Mouse (Mus musculus) heart, embryonic 12.5 days (tissue): ENCODE results near the gene Celf2. TPM values are rescaled to one million over a fixed set of nuclear protein-coding genes. Genes with fewer than 3 reads are reported as not detected.

Experiments
- ATAC-seq: fragments of 200-750 bp; cut with Nextera tagmentation; 2 replicates; pipeline ENCODE4 v1.8.0; 2017; ENCODE audit warnings: moderate TSS enrichment, moderate library complexity; ENCODE audit not compliant: insufficient number of reproducible peaks, low FRiP score
- H3K27ac ChIP-seq: fragments of 300-500 bp; sonication (generic); 2 replicates; pipeline ENCODE4 v1.5.1; 2016; ENCODE audit warnings: mild to moderate bottlenecking, moderate library complexity; ENCODE audit not compliant: poor library complexity, severe bottlenecking
- H3K27me3 ChIP-seq: fragments of 300-500 bp; sonication (generic); replicated peaks from 2 replicates; pipeline ENCODE4 v1.6.1; 2016; ENCODE audit warnings: mild to moderate bottlenecking, moderate library complexity
- H3K36me3 ChIP-seq: fragments of 300-500 bp; sonication (generic); 2 replicates; pipeline ENCODE4 v1.6.1; 2016; ENCODE audit warnings: mild to moderate bottlenecking, moderate library complexity
- H3K4me1 ChIP-seq: fragments of 300-500 bp; sonication (generic); replicated peaks from 2 replicates; pipeline ENCODE4 v1.6.1; 2016; ENCODE audit warnings: mild to moderate bottlenecking
- H3K4me2 ChIP-seq: fragments of 300-500 bp; sonication (generic); 2 replicates; pipeline ENCODE4 v1.6.1; 2016; ENCODE audit warnings: mild to moderate bottlenecking, moderate library complexity
- H3K4me3 ChIP-seq: fragments of 300-500 bp; sonication (generic); 2 replicates; pipeline ENCODE4 v1.5.1; 2016; ENCODE audit warnings: mild to moderate bottlenecking
- H3K9ac ChIP-seq: fragments of 300-500 bp; sonication (generic); 2 replicates; pipeline ENCODE4 v1.6.1; 2016; ENCODE audit warnings: mild to moderate bottlenecking, moderate library complexity
- H3K9me3 ChIP-seq: fragments of 300-500 bp; sonication (generic); replicated peaks from 2 replicates; pipeline ENCODE4 v1.6.1; 2016; ENCODE audit warnings: mild to moderate bottlenecking, moderate library complexity
- WGBS: fragments of 180-500 bp; shearing (Covaris S2); methylation state at CpG from one replicate; pipeline ENCODE4 v1.1.7; 2016; 5-methylcytosine and 5-hydroxymethylcytosine counted together
- polyA plus RNA-seq: library from polyadenylated mRNA; unstranded; fragments of >200 nt; fragmentation: Nextera tagmentation; extraction: Ambion mirVana; gene quantifications from 2 replicates; pipeline ENCODE4 v1.2.1, GENCODE M21; 2016

The Celf2 gene
- polyA plus RNA-seq, 1 experiment from 2014 or later = 65.8 TPM

DNA sequence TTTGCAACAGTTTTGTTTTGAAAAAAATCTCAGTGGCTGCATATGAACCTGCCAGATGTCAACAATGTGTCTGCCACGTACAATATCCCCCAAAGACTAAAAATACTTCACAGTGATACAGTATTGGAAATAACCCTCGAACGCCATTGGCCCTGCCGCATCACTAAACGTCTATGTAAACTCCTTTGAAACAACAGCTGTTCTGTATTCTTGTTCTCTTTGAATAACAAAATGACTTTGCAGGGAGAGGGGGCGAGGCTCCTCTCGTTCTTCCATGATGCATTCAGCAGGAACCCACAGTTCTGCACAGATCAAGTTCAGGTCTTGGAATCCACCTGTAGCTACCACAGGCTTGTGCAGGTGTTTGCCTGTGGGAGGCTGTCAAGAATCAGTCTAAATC, 597.4 kb downstream of the Celf2 start:
- Histone ChIP-seq H3K9ac (no peak overlapping the region), H3K9me3 (no peaks in the 10 kb centered on the region), H3K4me2 (no peak overlapping the region), H3K36me3 (no peaks in the 10 kb centered on the region), H3K4me1 (peaks cover 24% of the 10 kb centered on the region), H3K27me3 (no peaks in the 10 kb centered on the region), H3K4me3 (no peak overlapping the region), H3K27ac (no peak overlapping the region)
- ATAC-seq = no peak
- WGBS = 55% methylated on average over 7 of the region's 7 CpGs

DNA sequence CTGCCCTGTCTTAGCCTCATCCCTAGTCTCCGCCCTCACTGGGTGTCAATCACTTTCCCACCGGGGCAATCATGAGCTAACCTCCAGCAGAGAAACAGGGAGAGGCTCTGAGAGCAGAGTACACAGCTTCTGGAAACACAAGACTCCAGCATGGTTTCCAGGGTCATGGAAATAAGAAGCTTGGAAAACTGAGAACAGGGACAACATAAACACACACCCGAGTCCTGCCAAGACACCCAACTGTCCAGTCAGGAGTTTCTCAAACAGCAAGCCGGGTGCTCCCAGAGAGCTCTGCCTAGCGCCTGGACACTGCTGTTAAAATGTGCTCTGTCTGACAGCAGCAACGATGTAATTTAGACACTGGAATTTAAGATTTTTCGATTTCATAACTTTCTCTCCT, 599.4 kb downstream of the Celf2 start:
- no peaks in the 10 kb centered on the region for H3K36me3 ChIP-seq
- H3K27me3 ChIP-seq = no peaks in the 10 kb centered on the region
- no peak overlapping the region for H3K4me2 ChIP-seq
- H3K9me3 ChIP-seq = no peaks in the 10 kb centered on the region
- no peak overlapping the region for H3K27ac ChIP-seq
- no peak overlapping the region for H3K9ac ChIP-seq
- no peak overlapping the region for H3K4me3 ChIP-seq
- H3K4me1 ChIP-seq = peaks cover 29% of the 10 kb centered on the region
- 72% methylated on average over 7 of the region's 7 CpGs for WGBS
- no peak for ATAC-seq

DNA sequence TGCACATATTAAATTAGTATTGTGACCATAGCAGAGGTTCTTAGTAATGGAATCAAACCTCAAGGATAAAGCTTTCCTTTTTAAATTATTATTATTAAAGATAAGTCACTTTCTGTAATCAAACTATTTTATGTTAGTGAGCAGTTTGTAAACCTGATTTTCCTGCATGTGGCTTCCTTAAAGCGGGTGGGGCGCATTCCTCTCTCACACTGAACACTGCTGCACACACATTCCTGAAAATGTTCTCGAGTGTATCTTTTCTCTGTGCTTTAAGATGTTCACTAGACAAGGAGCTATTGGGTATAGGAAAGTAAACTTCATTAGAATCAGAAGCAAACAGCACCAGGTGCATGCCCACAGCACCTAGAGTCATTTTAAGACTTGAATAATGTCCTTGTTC, 605.0 kb downstream of the Celf2 start:
- Histone ChIP-seq H3K27me3 (no peaks in the 10 kb centered on the region), H3K4me3 (no peak overlapping the region), H3K4me1 (peaks cover 8% of the 10 kb centered on the region; the same call in 1 of the 2 replicates), H3K9me3 (no peaks in the 10 kb centered on the region), H3K9ac (no peak overlapping the region), H3K4me2 (no peak overlapping the region), H3K36me3 (no peaks in the 10 kb centered on the region), H3K27ac (no peak overlapping the region)
- WGBS = 65% methylated on average over 3 of the region's 3 CpGs
- no peak for ATAC-seq

DNA sequence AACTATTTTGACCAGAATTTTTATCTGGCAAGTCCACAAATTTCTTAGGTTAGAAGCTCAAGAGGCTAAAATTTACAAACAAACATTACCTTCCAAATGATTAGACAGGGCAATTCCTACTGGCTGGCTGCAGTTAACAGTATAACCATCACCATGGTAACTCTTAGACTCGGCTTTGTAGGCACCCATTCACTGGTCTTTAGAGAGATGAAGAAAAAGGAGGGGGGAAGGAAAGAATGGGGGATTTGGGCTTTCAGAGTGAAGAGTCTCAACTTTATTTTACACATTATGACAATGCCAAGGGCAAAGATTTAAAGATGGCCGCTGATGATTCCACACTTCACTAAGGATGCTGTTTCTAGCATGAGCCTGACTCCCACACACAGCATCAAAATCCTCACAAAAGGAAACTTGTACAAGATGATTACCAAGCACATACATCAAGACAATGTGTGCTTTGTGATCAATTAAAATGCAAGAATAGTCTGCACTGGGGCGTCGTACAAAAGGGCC, 606.1 kb downstream of the Celf2 start:
- Histone ChIP-seq H3K27me3 (no peaks in the 10 kb centered on the region), H3K4me2 (no peak overlapping the region), H3K9ac (no peak overlapping the region), H3K4me1 (peaks cover 13% of the 10 kb centered on the region), H3K4me3 (no peak overlapping the region), H3K36me3 (no peaks in the 10 kb centered on the region), H3K9me3 (no peaks in the 10 kb centered on the region), H3K27ac (no peak overlapping the region)
- no peak for ATAC-seq
- WGBS = 77% methylated on average over 4 of the region's 4 CpGs

DNA sequence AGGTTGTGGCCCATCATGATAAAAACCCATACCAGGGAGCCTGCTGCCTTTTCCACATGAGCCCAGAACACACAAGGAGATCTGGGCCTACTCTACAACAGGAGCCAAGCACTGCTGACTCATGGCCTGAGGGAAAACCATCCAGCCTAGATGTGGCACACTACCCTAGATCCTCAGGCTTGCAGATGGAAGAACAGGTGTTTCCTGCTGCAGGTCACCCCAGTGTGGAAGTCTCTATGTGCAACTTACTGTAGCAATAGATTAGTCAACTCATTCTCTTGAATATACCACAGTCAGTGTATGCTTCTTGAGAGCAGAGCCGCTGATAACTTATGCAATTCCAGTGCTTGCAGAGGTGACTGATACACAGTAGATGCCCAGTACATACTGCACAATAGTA, 612.5 kb downstream of the Celf2 start:
- no peak overlapping the region for H3K27ac ChIP-seq
- H3K4me1 ChIP-seq = peaks cover 11% of the 10 kb centered on the region
- no peak overlapping the region for H3K9ac ChIP-seq
- no peaks in the 10 kb centered on the region for H3K9me3 ChIP-seq
- no peaks in the 10 kb centered on the region for H3K36me3 ChIP-seq
- no peak overlapping the region for H3K4me2 ChIP-seq
- 79% methylated on average over 1 of the region's 1 CpGs for WGBS
- H3K27me3 ChIP-seq = no peaks in the 10 kb centered on the region
- no peak for ATAC-seq
- H3K4me3 ChIP-seq = no peak overlapping the region

DNA sequence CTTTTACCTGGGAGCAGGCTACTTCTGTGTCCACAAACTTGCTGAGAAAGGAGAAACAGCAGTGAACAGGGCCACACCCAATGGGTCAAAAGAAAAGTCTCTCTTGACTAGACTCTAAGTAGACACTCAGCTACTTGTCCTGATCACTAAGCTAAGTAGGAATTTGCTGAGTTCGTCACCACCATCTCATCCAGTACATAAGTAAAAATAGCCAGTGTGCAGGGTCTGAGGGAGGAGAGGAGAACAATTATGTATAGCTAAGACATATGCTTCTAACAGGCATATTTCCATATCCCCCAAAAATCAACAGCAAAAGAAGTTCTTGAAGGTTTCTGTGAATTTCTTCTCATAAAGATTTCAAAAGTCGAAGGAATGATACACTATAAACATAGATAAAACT, 615.8 kb downstream of the Celf2 start:
- H3K4me1 ChIP-seq = peaks cover 9% of the 10 kb centered on the region
- H3K36me3 ChIP-seq = no peaks in the 10 kb centered on the region
- no peak overlapping the region for H3K4me3 ChIP-seq
- H3K9ac ChIP-seq = no peak overlapping the region
- H3K27ac ChIP-seq = no peak overlapping the region
- 72% methylated on average over 2 of the region's 2 CpGs for WGBS
- H3K4me2 ChIP-seq = no peak overlapping the region
- ATAC-seq = no peak
- H3K27me3 ChIP-seq = no peaks in the 10 kb centered on the region
- no peaks in the 10 kb centered on the region for H3K9me3 ChIP-seq

DNA sequence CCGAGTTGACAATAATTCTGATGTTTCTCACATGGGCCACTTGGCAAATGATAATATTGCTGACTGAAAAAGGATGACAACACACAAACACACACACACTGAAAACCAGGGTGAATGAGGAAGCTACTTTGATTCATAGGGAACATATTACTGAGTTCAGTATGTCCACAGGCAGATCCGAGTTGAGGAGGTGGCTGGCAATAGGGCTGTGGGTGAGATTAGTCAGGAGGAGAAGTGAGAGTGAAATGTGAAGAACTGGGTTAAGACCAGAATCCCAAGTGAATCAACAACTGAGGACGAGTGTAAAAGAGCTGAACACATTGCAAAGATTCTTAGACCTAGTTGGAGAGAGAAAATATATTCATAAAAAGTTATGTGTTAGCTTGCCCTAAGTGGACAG, 616.3 kb downstream of the Celf2 start:
- Histone ChIP-seq H3K4me1 (peaks cover 4% of the 10 kb centered on the region; the same call in 1 of the 2 replicates), H3K9ac (no peak overlapping the region), H3K4me2 (no peak overlapping the region), H3K9me3 (no peaks in the 10 kb centered on the region), H3K27ac (no peak overlapping the region), H3K27me3 (no peaks in the 10 kb centered on the region), H3K36me3 (no peaks in the 10 kb centered on the region), H3K4me3 (no peak overlapping the region)
- WGBS = 61% methylated on average over 3 of the region's 3 CpGs
- no peak for ATAC-seq

DNA sequence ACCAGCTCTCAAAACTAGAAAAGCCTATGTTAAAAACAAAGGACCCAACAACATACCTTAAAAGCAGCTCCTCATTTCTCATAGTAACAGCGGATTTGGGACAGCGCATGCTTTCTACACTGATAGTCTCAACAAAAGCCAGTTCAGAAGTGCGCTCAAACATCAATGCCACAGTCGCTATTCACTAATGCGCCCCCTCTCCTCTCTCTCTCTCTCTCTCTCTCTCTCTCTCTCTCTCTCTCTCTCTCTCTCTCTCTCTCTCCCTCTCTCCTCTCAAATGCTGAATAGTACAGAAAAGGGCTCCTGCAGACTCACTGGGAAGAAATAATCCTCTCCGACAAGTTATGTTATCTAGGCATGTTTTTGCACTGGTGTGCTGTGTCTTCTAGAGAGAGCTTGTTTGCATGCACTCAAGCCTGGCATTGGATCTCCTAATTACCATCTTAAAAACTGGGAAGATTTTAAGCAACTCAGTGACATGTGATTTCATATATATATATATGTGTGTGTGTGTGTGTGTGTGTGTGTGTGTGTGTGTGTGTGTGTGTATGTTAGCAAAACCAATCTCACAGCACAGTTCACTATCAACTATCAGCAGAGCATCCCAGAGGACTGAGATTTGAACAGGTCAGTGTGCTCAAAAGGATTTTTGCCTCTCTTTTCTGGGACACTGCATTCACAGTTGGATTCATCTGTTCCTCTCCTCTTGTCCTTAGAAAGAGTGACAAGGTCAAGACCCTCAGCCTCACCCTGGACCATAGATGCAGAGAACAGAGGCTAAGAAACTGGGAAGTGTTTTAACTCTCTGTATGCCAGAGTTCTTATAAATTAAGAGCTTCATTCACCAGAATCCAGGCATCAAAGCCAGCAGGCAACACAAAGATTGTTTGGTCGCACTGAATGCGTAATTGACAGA, 624.3 kb downstream of the Celf2 start:
- WGBS = 60% methylated on average over 8 of the region's 8 CpGs
- Histone ChIP-seq H3K27me3 (no peaks in the 10 kb centered on the region), H3K4me3 (no peak overlapping the region), H3K4me1 (peaks cover 12% of the 10 kb centered on the region), H3K36me3 (no peaks in the 10 kb centered on the region), H3K9me3 (no peaks in the 10 kb centered on the region), H3K9ac (no peak overlapping the region), H3K4me2 (no peak overlapping the region), H3K27ac (no peak overlapping the region)
- no peak for ATAC-seq

DNA sequence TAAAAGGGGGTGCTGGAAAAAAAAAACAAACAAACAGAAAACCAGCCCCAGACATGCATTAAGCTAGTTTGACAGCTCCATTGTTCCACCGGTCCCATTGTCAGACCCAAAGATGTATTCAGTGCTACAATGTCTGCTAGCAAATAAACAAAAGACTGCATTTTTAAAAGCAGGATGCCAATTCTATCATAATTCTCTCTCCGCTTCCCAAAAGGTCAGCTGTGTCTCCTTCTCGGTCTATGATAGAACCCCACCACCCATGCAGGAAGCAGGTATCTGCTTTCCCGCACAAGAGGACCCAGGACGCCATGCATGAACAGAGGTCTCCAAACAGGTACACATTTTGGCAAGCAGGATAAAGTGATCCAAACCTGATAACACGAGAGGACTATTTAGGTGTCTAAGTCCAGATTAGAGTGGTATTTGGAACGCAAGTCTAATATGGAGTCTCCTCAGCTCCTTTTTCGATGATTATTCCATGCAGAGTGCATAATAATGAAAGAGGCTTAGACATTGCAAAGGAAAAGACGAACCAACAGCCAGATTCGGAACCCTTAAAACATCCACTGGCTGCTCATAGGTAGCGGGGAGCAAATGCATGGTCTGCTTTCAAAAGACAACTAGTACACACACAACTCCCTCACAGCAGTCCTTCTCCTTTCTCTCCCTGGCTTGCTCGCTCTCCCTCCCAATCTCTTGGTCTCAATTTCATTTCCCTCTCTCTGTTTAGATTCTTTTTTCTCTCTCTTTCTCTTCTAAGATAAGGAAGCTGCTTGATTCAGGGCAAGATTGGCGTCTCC, 625.2 kb downstream of the Celf2 start:
- Histone ChIP-seq H3K27me3 (no peaks in the 10 kb centered on the region), H3K4me3 (no peak overlapping the region), H3K4me1 (peaks cover 12% of the 10 kb centered on the region), H3K27ac (no peak overlapping the region), H3K9ac (no peak overlapping the region), H3K36me3 (no peaks in the 10 kb centered on the region), H3K4me2 (no peak overlapping the region), H3K9me3 (no peaks in the 10 kb centered on the region)
- WGBS = 76% methylated on average over 13 of the region's 13 CpGs
- ATAC-seq = no peak

DNA sequence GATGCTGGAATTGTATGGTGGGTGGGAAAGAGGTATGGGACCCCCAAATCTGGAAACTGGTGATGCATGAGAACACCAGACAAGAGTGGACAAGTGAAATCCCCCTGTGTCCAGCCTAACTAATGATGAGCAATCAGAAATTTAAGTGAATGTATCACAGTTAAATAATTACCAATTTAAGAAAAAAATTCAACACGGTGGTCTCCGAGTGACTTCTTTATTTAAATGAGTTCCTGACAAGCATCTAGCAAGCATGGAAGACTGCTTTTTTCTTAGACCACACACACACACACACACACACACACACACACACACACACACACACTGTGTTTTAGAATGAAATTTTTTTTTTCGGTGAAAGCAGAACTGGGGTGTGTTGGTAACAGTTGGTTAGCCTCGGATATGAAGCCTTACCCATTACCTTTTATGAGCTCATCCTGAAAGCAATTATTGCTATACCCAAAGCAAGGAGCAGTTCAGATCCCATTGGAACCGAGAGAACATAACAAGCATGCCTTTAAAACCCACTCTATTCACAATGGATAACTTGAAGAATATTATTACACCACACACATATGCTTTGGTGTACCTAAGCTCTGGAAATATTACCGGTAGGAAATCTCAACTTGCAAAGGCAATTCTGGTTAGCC, 627.0 kb downstream of the Celf2 start:
- Histone ChIP-seq H3K4me2 (no peak overlapping the region), H3K9me3 (no peaks in the 10 kb centered on the region), H3K27me3 (no peaks in the 10 kb centered on the region), H3K36me3 (no peaks in the 10 kb centered on the region), H3K27ac (no peak overlapping the region), H3K4me3 (no peak overlapping the region), H3K9ac (no peak overlapping the region), H3K4me1 (peaks cover 12% of the 10 kb centered on the region)
- ATAC-seq = no peak
- WGBS = 82% methylated on average over 6 of the region's 6 CpGs
